Mouse (Mus musculus): ENCODE measurements at regions not wholly inside any gene's neighbourhood (a gene's known extent, or its start where the extent isn't known, plus 50 kb on each side); places are given as distances from the start of the nearest gene placed in this dataset.

DNA sequence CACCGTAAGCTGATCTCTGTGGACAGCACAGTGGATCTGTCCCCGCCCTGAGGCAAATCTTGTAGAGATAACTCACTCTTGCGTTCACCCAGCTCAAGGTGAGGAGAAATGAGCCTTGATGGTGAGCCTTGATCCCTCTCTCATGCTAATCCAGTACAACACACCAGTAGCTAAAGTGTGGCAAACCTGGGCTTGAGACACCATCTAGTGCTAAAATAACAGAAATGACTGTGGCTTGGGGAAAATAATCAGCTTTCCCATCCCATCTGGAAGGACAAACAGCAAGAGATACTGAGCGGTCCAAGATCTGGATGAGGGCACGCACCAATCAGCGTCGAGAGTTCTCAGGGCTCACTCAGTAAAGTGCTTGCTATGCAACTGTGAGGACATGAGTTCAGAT, 50.9 kb upstream of the Cbln4 start:
- intact Hi-C loops (cut with DNase I), result no loop called here
- DNase-seq, result no peak

DNA sequence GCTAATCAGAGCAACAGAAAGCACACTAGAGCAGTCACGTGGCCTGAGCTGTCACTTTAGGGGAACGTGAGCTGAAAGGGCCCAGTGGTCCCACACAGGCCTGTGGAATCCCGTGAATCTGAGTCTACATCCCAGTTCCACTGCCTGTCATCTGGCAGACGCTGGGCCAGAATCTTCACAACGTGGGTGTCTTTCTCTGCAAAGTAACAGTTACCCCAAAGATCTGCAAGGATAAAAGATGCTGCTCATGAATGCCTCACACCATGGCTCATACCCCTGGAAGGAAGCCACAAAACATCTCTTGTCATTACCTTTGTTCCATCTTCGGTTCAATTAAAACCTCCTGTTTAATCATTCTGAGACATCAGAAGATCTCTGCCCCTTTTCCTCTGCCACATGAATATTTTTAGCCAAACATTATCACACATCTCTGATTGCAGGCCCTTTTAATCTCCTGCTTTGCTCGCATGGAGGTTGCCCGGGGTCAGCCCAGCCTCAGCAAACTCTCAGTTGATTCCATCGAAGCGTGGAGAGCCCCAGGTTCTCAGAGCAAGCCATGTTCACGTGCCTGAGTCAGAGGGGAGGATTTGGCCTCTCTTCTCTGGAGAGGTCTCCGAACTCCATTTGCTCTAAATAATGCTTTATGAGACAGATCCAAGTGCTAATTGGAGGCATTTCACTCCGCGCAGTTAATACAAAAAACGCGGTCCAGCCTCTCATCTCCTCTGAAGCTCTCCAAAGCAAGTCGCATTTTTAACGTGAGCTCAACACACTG, 60.8 kb upstream of the Cbln4 start:
- intact Hi-C loops (cut with DNase I), result no loop called here
- DNase-seq, result no peak

DNA sequence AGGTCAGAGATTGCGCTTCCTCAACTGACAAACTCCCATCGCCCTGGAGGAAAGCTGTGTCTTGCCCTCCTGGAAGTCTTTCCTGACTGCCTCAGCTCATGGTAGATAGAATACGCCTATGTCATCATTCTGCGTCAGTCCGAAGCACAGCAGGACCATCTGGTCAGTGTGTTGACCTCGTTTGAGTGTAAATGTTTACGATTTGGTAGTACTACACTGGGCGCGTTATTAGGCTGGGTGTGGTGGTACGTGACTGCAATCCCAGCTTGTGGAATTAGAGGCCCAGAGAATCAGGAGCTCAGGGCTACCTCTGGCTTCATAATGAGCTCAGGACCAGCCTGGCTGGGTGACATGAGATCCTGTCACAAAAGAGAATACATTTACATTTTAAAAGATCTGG, 62.0 kb upstream of the Cbln4 start:
- intact Hi-C loops (cut with DNase I), result no loop called here
- no peak for DNase-seq

DNA sequence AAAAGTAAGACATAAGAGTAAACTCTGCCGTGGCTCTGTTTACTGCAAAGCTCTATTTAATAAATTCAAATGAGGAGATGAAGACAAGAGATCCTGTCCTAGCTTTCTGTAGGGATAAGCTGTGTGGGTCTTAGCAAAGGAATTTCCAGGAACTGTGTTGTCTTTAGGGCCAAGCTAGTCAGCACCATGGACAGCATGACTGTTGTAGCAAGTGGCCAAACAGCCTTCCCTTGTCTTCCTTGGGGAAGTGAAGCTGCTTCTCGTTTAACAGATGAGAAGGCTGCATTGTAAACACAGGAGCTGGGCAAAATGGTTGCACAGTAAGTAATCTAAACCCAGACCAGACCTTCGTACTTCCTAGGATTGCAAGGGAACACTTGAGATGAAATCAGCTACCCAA, 67.4 kb upstream of the Cbln4 start:
- intact Hi-C loops (cut with DNase I), result no loop called here
- peak in 1 of 2 experiments; percentile 34 for DNase-seq

DNA sequence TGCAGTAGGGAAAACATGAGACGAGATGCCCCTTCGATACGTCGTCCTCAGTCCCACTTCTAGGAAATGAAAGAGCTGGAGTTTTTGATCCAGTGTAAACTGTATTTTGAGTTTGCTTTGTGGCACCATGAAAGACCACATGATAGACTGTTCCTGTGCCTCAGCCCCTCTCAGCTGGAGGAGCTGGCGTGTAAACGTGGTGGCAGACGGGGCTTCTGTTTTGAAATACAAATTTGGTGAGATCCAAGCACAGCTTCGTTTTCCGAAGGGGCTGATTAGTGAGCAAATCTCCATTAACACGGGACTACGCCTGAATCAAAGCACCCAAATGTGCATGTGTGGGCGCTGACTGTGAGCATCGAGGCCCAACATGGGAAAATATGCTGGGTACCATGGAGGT, 70.4 kb upstream of the Cbln4 start:
- intact Hi-C loops (cut with DNase I), result no loop called here
- DNase-seq, result no peak

DNA sequence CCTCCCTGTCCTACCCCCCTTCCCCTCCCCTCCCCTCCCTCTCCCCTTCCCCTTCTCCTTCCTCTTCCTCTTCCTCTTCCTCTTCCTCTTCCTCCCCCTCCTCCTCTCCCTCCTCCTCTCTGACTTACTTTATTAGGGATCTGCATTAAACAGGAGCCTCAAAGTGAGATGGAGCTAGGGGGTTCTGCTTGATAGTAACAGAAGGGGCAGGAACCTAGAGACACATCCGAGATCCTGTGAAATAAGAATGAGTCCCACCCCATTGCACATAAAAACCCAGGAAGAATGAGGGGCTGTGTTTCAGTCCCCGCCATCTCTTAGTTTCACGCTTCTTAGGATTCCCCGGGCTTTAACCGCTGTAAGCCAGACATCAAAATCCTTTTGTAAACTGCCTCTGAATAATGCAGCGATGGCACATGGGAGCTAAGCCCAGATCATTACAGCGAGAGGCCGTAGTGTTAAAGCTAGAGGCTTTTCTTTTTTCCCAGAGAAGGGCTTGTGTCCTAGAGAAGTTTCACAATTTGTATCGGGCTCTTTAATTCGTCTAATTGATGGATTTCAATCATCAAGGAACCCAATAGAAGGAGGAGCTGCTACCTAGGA, 72.4 kb upstream of the Cbln4 start:
- no peak for DNase-seq
- intact Hi-C loops (cut with DNase I), result no loop called here

DNA sequence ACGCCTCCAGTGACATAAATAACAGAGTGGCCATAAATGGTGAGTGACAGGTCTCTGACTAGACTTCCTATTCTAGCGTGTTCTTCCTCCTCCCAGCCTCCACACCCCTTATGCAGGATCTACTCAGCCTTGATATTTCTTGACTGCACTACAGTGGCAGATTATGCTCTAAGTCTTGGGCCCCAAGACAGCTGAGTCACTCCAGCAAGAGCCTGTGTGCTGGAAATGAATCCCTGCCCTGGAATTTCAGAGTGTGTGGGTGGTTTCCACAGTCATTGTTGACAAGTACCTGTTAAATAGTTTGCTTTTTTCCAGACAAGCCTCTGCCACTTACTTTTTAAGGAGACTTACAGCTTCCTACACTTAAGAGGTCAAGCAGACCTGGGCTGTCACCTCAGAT, 84.3 kb upstream of the Cbln4 start:
- intact Hi-C loops (cut with DNase I), result no loop called here
- no peak for DNase-seq

DNA sequence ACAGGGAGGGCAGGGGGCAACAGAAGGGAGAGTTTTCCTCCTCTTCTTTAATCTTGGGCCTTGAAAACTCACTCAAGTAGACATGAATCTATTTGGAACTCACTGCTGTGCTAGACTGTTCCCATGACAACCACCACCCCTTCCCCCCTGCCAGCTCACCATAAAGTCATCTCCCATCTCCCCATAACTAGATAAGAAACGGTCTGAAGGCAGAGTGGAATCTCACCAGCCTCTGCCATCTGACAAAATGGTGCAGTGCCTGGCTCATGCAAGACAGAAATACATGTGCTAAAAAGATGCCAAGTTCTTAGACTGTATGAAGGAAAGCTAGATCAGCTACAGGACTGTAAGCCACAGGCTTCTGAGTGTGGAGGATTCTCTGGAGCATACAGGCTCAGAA, 88.0 kb upstream of the Cbln4 start:
- no peak for DNase-seq
- intact Hi-C loops (cut with DNase I), result no loop called here

DNA sequence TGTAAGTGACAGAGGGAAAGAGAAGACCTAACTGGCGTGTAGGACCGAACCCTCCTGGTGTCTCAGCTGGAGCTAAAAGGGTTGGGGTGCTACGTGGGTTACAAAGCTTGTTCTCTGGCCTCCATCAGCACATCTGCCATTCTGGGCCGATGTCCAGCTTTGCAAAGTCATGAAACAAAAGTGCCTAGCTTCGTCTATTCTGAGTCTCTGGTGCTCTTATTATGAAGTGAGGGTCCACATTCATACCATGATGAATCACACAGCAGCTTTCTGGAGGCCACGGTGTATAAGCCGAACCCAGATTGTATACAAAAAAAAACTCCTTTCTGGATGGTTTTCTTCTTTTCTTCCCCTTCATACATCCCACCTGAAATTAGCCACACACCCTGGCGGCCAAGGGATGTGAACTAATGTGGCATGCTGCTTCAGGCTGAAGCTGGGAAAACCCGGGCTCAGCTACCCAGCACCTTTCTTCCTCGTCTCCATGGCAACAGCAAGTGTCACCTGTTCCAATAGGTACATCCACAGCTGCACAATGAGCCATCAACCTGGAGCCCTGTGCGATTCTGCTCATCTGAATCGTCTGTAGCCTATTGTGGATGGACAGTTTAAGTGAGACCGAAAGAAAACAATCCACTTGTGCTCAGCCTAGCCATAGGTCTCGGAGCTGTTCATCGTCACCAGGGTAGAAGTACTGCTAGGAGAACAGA, 89.5 kb upstream of the Cbln4 start:
- intact Hi-C loops (cut with DNase I), result no loop called here
- DNase-seq, result no peak

DNA sequence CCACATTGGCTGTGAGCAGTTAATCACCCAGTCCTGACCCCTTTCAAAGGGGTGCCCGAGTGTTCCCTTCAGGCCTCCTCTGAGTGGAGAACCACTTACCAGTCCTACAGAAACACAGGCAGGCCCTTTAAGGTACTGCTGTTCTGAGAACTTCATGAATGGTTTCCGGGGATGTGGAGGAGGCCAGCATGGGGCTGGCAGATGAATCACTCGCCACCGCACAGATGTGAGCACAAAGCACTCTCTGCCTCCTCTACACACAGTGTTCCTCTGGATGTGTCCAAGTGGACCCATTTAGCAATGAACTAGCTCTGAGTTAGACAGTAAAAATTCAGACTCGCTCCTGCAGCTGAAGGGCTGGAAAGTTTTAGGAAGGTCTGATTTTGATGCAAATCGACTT, 96.8 kb upstream of the Cbln4 start:
- intact Hi-C loops (cut with DNase I), result no loop called here
- no peak for DNase-seq

DNA sequence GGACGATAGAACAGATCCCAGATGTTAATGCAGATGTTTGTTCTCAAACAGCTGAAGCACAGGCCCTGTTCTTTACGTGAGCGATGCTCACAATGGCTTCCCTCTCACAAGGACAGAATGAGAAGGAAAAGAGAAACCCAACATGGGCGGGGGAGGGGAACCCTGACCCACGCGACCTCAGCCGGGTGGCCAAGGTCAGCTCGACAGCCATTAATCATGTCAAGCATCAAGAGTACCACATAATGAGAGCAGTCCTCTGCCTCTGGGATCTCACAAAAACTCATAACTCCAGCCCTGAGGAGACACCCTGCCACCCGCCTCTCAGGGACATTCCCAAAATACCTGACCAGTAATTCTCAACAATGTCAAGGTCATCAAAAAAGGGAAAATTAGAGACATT, 100.0 kb upstream of the Cbln4 start:
- no peak for DNase-seq
- intact Hi-C loops (cut with DNase I), result no loop called here

DNA sequence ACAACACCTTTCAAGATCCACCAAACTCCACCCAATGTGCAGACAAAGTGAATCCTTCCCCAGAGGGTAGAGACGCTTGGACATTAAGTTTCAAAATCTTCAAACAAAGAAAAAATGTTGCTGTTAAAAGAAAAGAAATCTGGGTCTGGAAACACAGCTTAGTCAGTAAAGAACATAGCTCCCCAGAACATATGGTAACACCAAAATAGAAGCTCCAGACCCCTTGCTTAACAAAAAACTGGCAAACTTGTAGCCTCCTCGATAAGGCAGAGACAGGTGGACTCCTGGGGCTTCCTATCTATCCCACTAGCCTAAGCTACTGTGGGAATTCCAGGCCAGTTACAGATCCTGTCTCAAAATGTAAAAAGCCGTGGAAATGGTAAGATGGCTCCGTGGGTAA, 99.6 kb upstream of the Mc3r start:
- intact Hi-C loops (cut with DNase I), result no loop called here

DNA sequence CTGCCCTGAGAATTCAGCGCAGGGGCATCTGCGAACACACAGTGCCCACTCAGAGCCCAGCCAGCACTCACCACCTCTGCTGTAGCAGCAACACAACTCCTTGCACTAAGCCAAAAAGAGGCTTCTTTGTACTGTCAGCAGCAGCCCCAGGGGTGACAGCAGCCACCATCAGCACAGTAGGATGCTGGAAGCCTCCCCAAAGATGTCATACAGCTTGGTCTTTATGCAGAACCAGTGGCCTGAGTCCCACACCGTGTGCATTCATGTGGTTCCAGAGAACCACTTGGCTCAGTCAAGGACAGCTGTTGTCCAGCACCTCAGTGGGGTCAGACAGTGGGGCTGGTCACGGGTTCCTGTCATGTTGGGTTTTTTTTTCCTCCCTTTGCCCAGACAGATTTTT, 98.6 kb upstream of the Mc3r start:
- DNase-seq, result no peak
- intact Hi-C loops (cut with DNase I), result no loop called here

More for the DNA sequence above, 99.6 kb upstream of the Mc3r start:
- DNase-seq, result no peak

DNA sequence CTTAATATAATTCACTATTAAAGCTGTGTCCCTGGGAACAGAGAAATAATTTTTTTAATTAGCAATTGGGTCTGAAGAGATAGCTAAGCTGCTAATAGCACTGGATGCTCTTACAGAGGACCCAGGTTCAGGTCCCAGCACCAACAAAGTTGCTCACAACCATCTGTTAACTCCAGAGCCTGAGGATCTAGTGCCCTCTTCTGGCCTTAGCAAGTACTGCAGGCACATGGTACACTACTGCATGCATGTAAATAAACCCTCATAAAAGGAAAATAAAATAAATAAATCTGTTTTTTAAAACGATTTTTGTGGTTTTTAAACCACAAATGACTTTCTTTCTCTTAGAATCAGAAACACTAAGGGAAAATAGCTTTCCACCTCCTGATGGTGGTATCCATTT, 97.4 kb upstream of the Mc3r start:
- intact Hi-C loops (cut with DNase I), result no loop called here
- no peak for DNase-seq

DNA sequence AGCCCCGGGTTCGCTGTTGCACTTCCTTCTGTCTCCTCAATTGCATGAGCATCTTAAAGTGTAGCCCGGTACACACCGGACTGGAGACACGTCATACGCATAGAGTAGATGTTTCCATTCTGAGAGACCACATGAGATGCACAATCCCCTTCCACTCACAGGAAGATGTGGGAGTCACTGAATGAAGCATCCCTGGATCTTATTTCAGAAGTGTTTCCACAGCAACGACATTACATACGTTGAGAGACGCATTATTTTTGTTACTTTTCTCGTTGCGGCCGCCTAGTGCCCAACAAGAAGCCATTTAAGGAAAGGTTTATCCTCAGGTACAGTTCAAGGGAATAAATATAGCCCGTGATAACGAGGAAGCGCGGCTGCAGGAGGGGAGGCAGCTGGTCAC, 88.4 kb upstream of the Mc3r start:
- no peak for DNase-seq
- intact Hi-C loops (cut with DNase I), result no loop called here

DNA sequence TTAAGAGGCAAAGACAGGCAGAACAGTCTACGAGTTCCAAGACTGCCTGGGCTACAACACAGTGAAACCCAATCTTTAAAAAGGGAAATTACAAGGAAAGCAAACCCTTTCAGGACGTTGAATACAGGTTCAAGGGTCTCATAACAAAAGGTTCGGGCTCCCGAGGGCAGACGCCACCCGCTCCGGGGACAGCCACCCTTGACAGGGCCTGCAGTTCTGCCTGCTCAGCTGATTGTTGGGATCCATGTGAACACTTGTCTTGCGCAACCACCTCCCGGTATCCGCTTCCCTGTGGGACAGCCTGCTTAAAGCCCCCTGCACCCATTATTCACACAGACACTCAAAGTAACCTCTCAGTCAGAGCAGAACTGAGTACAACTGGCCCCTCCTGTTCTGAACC, 70.9 kb upstream of the Mc3r start:
- intact Hi-C loops (cut with DNase I), result no loop called here
- DNase-seq, result no peak

DNA sequence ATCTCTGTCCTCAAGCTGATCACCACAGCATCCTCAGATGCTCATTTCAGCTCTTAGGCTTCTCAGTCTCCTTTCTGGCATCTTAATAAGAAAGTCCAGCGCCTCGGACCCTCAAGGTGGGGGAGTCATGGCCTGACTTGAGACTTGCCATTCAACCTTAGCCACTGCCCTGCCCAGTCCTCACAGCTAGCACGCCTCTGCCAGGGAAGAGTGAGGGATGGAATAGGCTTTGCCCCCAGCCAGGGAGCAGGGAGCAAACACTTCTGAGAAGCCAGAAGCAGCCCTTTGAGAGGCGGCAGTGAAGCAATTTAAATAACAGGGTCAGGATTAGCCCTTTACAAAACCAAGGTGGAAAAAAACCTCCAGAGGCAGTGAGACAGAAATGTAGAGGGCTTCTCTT, 69.0 kb upstream of the Mc3r start:
- intact Hi-C loops (cut with DNase I), result no loop called here
- no peak for DNase-seq

DNA sequence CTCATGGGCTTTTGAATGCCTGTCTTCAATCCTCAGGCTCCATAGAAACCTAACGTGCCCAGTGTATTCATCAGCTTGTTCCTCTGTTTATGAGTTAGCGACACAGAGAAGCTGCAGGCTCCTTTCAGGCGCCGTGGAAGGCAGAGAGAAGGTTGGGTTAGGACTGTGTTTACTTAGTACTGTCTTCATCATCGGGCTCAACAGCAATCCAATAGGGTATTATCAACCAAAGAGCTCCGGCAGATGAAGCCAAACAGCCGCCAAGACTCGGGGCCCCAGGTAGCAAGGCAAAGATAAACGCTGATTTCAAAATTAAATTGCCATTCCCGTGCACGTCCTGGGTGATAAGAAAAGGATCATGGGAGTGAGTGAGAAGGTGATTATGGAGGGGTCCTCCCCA, 50.5 kb upstream of the Mc3r start:
- no peak for DNase-seq
- intact Hi-C loops (cut with DNase I), result no loop called here

Data from heart, postnatal 14 days (tissue).